Mouse (Mus musculus) E14TG2a.4 (cell line): ENCODE measurements around the gene Kat2a.

Source experiments
- H3K27me3 ChIP-seq: 2 replicates; pipeline ENCODE4 v1.6.1; 2014; ENCODE audit warnings: low read length, control low read depth; ENCODE audit not compliant: insufficient read depth
- H3K36me3 ChIP-seq: 2 replicates; pipeline ENCODE4 v1.6.1; 2014; ENCODE audit warnings: low read length, control low read depth; ENCODE audit not compliant: insufficient read depth
- H3K4me1 ChIP-seq: replicated peaks from 2 replicates; pipeline ENCODE4 v1.6.1; 2014; ENCODE audit warnings: low read depth, low read length, control low read depth
- H3K4me3 ChIP-seq: replicated peaks from 2 replicates; pipeline ENCODE4 v1.5.1; 2014; ENCODE audit warnings: mild to moderate bottlenecking, low read length
- H3K9me3 ChIP-seq: 2 replicates; pipeline ENCODE4 v1.6.1; 2014; ENCODE audit warnings: low read length, control low read depth
- CTCF ChIP-seq: conservative IDR thresholded peaks from 2 replicates; pipeline ENCODE4 v1.5.1; 2014; ENCODE audit warnings: low read length
- NANOG ChIP-seq: IDR thresholded peaks from 2 replicates; pipeline ENCODE4 v1.6.1; 2014; ENCODE audit warnings: borderline replicate concordance, low read length, mixed read lengths
- POU5F1 ChIP-seq: IDR thresholded peaks from 2 replicates; pipeline ENCODE4 v1.6.1; 2014; ENCODE audit warnings: low read length, borderline replicate concordance

Gene Kat2a

GRCm38 (mm10) chr11:100728601-100729000 is 16.3 kb upstream of the Kat2a start:
- H3K27me3 ChIP-seq: no peaks in the 10 kb centered on the region
- peaks cover 77% of the 10 kb centered on the region for H3K36me3 ChIP-seq
- peaks cover 92% of the 10 kb centered on the region for H3K4me1 ChIP-seq
- no peak for TF ChIP-seq CTCF
- TF ChIP-seq POU5F1: no peak
- no peak for TF ChIP-seq NANOG
- H3K9me3 ChIP-seq: no peaks in the 10 kb centered on the region
- no peak overlapping the region for H3K4me3 ChIP-seq

- Histone ChIP-seq H3K27me3 (no peaks in the 10 kb centered on the region), H3K9me3 (no peaks in the 10 kb centered on the region), H3K4me1 (peaks cover 91% of the 10 kb centered on the region), H3K4me3 (no peak overlapping the region), H3K36me3 (peaks cover 63% of the 10 kb centered on the region)
- TF ChIP-seq CTCF (no peak), NANOG (no peak), POU5F1 (no peak)
Observed at GRCm38 (mm10) chr11:100727201-100727600, 14.9 kb upstream of the Kat2a start.

DNA sequence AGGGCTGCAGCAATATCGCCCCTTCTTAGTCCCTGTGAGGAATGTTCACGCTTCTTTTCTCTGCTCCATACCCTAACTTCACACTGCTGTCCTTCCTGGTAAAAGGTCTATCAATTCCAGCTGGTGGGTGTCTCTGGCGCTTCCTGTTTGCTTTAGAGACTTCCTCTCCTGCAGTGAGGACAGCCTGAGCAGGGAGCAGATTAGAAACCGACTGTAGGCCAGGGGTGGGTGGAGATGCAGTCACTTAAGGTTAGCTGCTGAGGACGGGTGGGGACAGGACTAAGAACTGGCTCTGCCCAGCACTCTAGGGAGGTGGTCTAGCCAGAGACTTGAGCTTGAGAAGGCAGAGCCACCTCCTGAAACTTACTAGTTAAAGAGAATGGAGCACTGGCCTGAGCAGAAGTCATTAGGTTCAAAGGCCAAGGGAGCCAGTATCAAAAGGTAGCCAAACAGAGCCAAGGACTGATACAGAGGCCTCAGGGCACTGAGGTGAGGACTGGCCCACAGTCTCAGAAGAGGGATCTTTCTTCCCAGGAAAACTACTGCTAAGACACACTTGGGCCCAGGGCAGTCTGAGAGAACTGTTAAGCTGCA is 12.8 kb upstream of the Kat2a start:
- H3K4me3 ChIP-seq: peak overlapping the region; percentile 37; the same call in 1 of the 2 replicates
- TF ChIP-seq NANOG (peak; percentile 31; the same call in 1 of the 2 replicates), POU5F1 (no peak), CTCF (no peak)
- no peaks in the 10 kb centered on the region for H3K9me3 ChIP-seq
- H3K27me3 ChIP-seq: no peaks in the 10 kb centered on the region
- H3K4me1 ChIP-seq: peaks cover 91% of the 10 kb centered on the region
- H3K36me3 ChIP-seq: peaks cover 59% of the 10 kb centered on the region

GRCm38 (mm10) chr11:100722493-100723028 is 10.3 kb upstream of the Kat2a start:
- no peak overlapping the region for H3K4me3 ChIP-seq
- peaks cover 93% of the 10 kb centered on the region for H3K4me1 ChIP-seq
- no peaks in the 10 kb centered on the region for H3K9me3 ChIP-seq
- H3K27me3 ChIP-seq: no peaks in the 10 kb centered on the region
- no peak for TF ChIP-seq CTCF
- TF ChIP-seq NANOG: no peak
- TF ChIP-seq POU5F1: no peak
- H3K36me3 ChIP-seq: peaks cover 59% of the 10 kb centered on the region

DNA sequence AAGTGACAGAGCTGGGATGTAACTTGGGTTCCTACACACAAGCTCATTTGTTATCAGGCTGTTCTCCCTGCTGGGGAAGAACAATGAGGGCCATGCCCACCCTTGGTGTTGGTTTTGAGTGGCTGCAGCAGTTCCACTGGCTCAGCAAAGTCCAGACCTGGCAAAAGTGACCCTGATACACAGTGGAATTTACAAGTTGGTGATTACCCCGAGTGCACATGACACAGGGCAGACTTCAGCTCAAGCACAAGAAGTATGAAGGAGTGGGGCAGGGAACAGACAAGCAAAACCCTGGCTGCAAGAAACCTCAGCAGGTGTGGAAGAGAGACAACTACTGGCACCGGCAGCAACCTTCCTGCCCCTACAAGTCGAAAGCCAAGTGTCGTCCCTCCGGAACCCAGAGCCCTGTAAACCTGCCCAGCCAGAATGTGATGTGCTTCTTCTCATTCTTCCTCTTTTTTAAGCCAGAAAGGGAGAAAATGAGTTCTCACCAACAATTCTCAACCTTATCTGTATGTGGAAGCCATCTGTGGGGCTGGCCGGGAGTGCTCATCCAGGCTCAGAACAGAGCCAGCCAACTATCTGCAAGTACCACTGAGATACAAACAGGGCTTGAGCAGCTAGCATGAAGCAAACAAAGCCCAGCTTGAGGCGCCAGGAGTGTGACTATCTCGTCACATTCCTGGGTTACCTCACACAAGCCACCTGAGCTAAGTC is 9.7 kb upstream of the Kat2a start:
- Histone ChIP-seq H3K9me3 (no peaks in the 10 kb centered on the region), H3K4me1 (peaks cover 93% of the 10 kb centered on the region), H3K36me3 (peaks cover 60% of the 10 kb centered on the region), H3K4me3 (no peak overlapping the region), H3K27me3 (no peaks in the 10 kb centered on the region)
- TF ChIP-seq NANOG (no peak), POU5F1 (no peak), CTCF (no peak)

GRCm38 (mm10) chr11:100721254-100721653 is 9.0 kb upstream of the Kat2a start:
- Histone ChIP-seq H3K36me3 (peaks cover 67% of the 10 kb centered on the region), H3K9me3 (no peaks in the 10 kb centered on the region), H3K27me3 (no peaks in the 10 kb centered on the region), H3K4me1 (peaks cover 95% of the 10 kb centered on the region), H3K4me3 (no peak overlapping the region)
- TF ChIP-seq CTCF (no peak), NANOG (no peak), POU5F1 (no peak)

DNA sequence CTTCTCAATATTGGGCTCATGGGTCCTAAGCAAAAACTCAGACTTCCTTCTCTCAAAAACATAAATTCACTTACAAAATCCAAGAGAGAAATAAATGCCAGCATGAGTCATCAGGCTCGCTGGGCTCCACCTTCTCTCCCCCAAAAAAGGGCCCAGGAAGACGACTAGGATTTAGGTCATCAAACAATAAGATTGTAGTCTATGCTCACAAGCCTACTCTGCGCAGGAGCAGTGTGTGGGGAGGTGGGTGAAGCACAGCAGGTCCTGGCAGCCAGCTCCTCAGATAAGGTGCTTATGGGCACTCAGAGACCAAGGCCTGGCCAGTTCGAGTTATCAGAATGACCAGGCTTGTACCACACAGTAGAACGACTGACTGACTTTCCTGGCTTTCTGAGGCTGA is 8.1 kb upstream of the Kat2a start:
- TF ChIP-seq NANOG: no peak
- no peak for TF ChIP-seq POU5F1
- Histone ChIP-seq H3K9me3 (no peaks in the 10 kb centered on the region), H3K27me3 (no peaks in the 10 kb centered on the region), H3K4me3 (peak overlapping the region; percentile 53), H3K4me1 (peaks cover 95% of the 10 kb centered on the region), H3K36me3 (peaks cover 75% of the 10 kb centered on the region)

DNA sequence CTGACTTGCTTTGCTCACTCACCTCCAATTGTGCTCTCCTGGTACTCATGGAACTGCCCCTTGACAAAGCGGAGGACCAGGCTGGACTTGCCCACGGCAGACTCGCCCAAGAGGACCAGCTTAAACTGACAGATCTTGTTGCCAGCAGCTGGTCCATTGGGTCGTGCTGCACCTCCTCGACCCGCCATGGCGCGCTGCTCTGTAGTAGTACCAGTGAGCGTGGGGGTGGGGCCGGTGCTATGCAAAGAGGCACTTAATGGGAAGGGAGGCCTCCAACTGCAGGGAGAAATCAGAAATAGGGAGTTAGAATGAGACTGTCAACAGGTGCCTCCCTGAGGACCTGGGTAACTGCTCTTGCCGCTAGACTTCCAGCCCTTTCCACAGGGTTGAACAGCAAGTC is 7.6 kb upstream of the Kat2a start:
- peak overlapping the region; percentile 53 for H3K4me3 ChIP-seq
- H3K9me3 ChIP-seq: no peaks in the 10 kb centered on the region
- H3K27me3 ChIP-seq: no peaks in the 10 kb centered on the region
- TF ChIP-seq NANOG (no peak), POU5F1 (no peak), CTCF (no peak)
- peaks cover 74% of the 10 kb centered on the region for H3K36me3 ChIP-seq
- peaks cover 94% of the 10 kb centered on the region for H3K4me1 ChIP-seq
